Mouse (Mus musculus) Muller cell, postnatal 12 days (primary cell): ENCODE results near the gene 4932429P05Rik.

Experiments used
- DNase-seq: peaks from one replicate; pipeline ENCODE4 v3.0.0-alpha.2; 2015; ENCODE audit errors: inconsistent ontology term

4932429P05Rik gene

DNA sequence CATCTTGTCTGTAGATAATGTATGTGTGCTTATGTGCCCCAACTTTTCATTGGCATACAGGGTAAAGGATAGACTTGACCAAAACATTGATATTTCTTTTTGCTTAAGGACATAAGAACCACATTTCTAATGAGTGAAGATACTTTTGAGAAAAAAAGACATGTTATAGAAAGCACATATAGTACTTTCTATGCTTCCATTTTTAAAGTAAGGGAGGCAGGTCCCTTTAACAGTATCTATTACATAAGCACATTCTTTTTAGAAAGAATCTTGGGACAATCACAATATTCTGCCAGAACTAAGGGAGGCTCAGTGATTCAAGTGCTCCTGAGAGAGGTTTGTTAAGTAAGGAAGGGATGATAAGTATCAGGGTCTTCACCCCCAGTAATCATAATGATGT lies at the start of gene 4932429P05Rik:
Gene 4932429P05Rik, plus strand, starts transcription at position 301 of the 400 bp plus-strand sequence.
- DNase-seq = no peak
